In the genomic region with DNA sequence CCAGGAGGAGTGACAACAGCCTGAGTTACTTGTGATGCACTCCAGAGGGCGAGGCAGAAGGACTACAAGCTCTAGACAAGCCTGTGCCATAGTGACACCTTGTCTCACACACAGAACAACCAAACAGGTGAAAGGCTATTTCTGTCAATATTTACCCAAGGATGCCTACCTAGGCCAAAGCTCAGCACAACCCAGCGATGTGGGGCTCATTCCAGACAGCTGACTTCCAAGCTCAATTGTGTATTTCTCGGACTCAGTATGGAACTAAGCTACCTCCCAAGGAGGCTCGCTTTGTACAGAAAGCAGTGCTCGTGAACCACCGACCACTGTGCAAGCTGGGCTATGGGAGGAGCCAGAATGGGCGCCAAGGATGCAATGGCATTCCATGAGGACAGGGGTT, we compare ENCODE assay signal across 22 mouse cellular contexts. TPM values are rescaled to one million over a fixed set of nuclear protein-coding genes. Genes with fewer than 3 reads are reported as not detected.
DNase-seq lines count a peak whose midpoint lies in the region; ATAC-seq and TF ChIP-seq lines count a peak whose summit lies in the region.
"Had no signal": no experiment of that assay in that cellular context is flagged by ENCODE, and none has a peak within 500 bp of the region (broad histone marks: within the 10 kb centered on the region; RNA-seq: fewer than 3 reads in every experiment).

No protein-coding gene starts in this region.

- H3K4me1 ChIP-seq in embryonic facial prominence, embryonic 13.5 days, result no peaks in the 10 kb centered on the region
- H3K4me1 ChIP-seq in embryonic facial prominence, embryonic 10.5 days, result peaks cover 14% of the 10 kb centered on the region
- peaks cover 39% of the 10 kb centered on the region for H3K4me1 ChIP-seq in liver, embryonic 16.5 days (ENCODE audit: control insufficient read depth, low read depth, low read length)
- H3K4me1 ChIP-seq in heart, embryonic 12.5 days (replicated peaks), result 0 out of 2 replicates have a peak, but pooled peaks cover 6% of the 10 kb centered on the region
- H3K4me1 ChIP-seq: limb, embryonic 12.5 days; neural tube, embryonic 12.5 days had no signal

- no peak overlapping the region for H3K4me3 ChIP-seq in embryonic facial prominence, embryonic 13.5 days
- H3K4me3 ChIP-seq in embryonic facial prominence, embryonic 10.5 days, result no peak overlapping the region
- no peak overlapping the region for H3K4me3 ChIP-seq in liver, embryonic 16.5 days (ENCODE audit: low read depth, low read length)
- no peak overlapping the region for H3K4me3 ChIP-seq in heart, embryonic 12.5 days
- H3K4me3 ChIP-seq in layer of hippocampus, adult 2 months, result no peak overlapping the region
- H3K4me3 ChIP-seq: forebrain, embryonic 15.5 days; heart, embryonic 10.5 days; limb, embryonic 12.5 days; neural tube, embryonic 12.5 days; stomach, embryonic 15.5 days had no signal

- 51% methylated on average over 7 of the region's 7 CpGs for WGBS in embryonic facial prominence, embryonic 13.5 days
- WGBS in embryonic facial prominence, embryonic 10.5 days, result 62% methylated on average over 7 of the region's 7 CpGs
- WGBS in liver, embryonic 16.5 days (ENCODE audit: insufficient replicate concordance), result 63% methylated on average over 7 of the region's 7 CpGs
- WGBS in heart, embryonic 12.5 days, result 60% methylated on average over 7 of the region's 7 CpGs

- H3K27me3 ChIP-seq in embryonic facial prominence, embryonic 13.5 days, result no peaks in the 10 kb centered on the region
- H3K27me3 ChIP-seq in embryonic facial prominence, embryonic 10.5 days (replicated peaks; ENCODE audit: low read depth, poor library complexity, severe bottlenecking), result no peaks in the 10 kb centered on the region
- no peaks in the 10 kb centered on the region for H3K27me3 ChIP-seq in liver, embryonic 16.5 days (ENCODE audit: control insufficient read depth, insufficient read depth, low read depth, low read length)
- no peaks in the 10 kb centered on the region for H3K27me3 ChIP-seq in heart, embryonic 12.5 days (replicated peaks)
- H3K27me3 ChIP-seq: forebrain, embryonic 15.5 days; limb, embryonic 12.5 days; neural tube, embryonic 12.5 days; stomach, embryonic 15.5 days had no signal

- intact Hi-C loops in left cerebral cortex, postnatal 4 days (cut with DNase I), result no loop called here
- intact Hi-C loops in left cerebral cortex, postnatal 25 days (cut with DNase I), result no loop called here

- no peaks in the 10 kb centered on the region for H3K9me3 ChIP-seq in embryonic facial prominence, embryonic 13.5 days
- H3K9me3 ChIP-seq in embryonic facial prominence, embryonic 10.5 days, result no peaks in the 10 kb centered on the region
- no peaks in the 10 kb centered on the region for H3K9me3 ChIP-seq in liver, embryonic 16.5 days (replicated peaks; ENCODE audit: control insufficient read depth, low read length)
- no peaks in the 10 kb centered on the region for H3K9me3 ChIP-seq in heart, embryonic 12.5 days (replicated peaks)
- H3K9me3 ChIP-seq: forebrain, embryonic 15.5 days; G1E; heart, embryonic 10.5 days; limb, embryonic 12.5 days; neural tube, embryonic 12.5 days; stomach, embryonic 15.5 days had no signal

- no peak overlapping the region for H3K4me2 ChIP-seq in embryonic facial prominence, embryonic 13.5 days
- 0 out of 2 replicates have a peak overlapping the region, but pooled peaks have one; percentile 5 for H3K4me2 ChIP-seq in liver, embryonic 16.5 days (ENCODE audit: low read depth, low read length)
- no peak overlapping the region for H3K4me2 ChIP-seq in heart, embryonic 12.5 days
- H3K4me2 ChIP-seq: forebrain, embryonic 15.5 days; limb, embryonic 12.5 days; lung, embryonic 14.5 days; neural tube, embryonic 12.5 days; stomach, embryonic 15.5 days had no signal

- no peak for ATAC-seq in embryonic facial prominence, embryonic 13.5 days (ENCODE audit: insufficient number of reproducible peaks, insufficient read depth, low FRiP score, low TSS enrichment, low read depth)
- ATAC-seq in liver, embryonic 16.5 days (ENCODE audit: low read depth), result peak; percentile 14; the same call in 1 of the 2 replicates
- no peak for ATAC-seq in heart, embryonic 12.5 days (ENCODE audit: insufficient number of reproducible peaks, low FRiP score)
- ATAC-seq: CD4-positive, CD25-positive, alpha-beta regulatory T cell, adult 4 months; forebrain, embryonic 15.5 days had no signal

- H3K9ac ChIP-seq in embryonic facial prominence, embryonic 13.5 days, result 0 out of 2 replicates have a peak overlapping the region, but pooled peaks have one; percentile 41
- H3K9ac ChIP-seq in liver, embryonic 16.5 days (ENCODE audit: low read depth, low read length), result no peak overlapping the region
- no peak overlapping the region for H3K9ac ChIP-seq in heart, embryonic 12.5 days
- H3K9ac ChIP-seq: forebrain, embryonic 15.5 days; limb, embryonic 12.5 days; lung, embryonic 14.5 days; neural tube, embryonic 12.5 days; stomach, embryonic 15.5 days had no signal

- H3K36me3 ChIP-seq in embryonic facial prominence, embryonic 13.5 days, result peaks cover 2% of the 10 kb centered on the region; the same call in 1 of the 2 replicates
- H3K36me3 ChIP-seq in embryonic facial prominence, embryonic 10.5 days (replicated peaks), result no peaks in the 10 kb centered on the region
- H3K36me3 ChIP-seq in liver, embryonic 16.5 days (ENCODE audit: control insufficient read depth, insufficient read depth), result no peaks in the 10 kb centered on the region
- 0 out of 2 replicates have a peak, but pooled peaks cover 3% of the 10 kb centered on the region for H3K36me3 ChIP-seq in heart, embryonic 12.5 days
- H3K36me3 ChIP-seq: forebrain, embryonic 15.5 days; limb, embryonic 12.5 days; neural tube, embryonic 12.5 days; stomach, embryonic 15.5 days had no signal

- no peak overlapping the region for H3K27ac ChIP-seq in embryonic facial prominence, embryonic 13.5 days
- H3K27ac ChIP-seq in embryonic facial prominence, embryonic 10.5 days (replicated peaks), result no peak overlapping the region
- H3K27ac ChIP-seq in liver, embryonic 16.5 days (ENCODE audit: low read length), result no peak overlapping the region
- H3K27ac ChIP-seq in heart, embryonic 12.5 days (ENCODE audit: poor library complexity, severe bottlenecking), result no peak overlapping the region
- no peak overlapping the region for H3K27ac ChIP-seq in layer of hippocampus, adult 2 months
- H3K27ac ChIP-seq: forebrain, embryonic 15.5 days; heart, embryonic 10.5 days; limb, embryonic 12.5 days; macrophage; neural tube, embryonic 12.5 days; stomach, embryonic 15.5 days had no signal

- TF ChIP-seq CTCF in layer of hippocampus, adult 2 months (conservative IDR thresholded peaks at IDR 0.05), result no peak

- DNase-seq in embryonic facial prominence, embryonic 10.5 days (ENCODE audit: low spot score), result no peak
- DNase-seq in left cerebral cortex, postnatal 4 days, result peak; percentile 37
- DNase-seq in left cerebral cortex, postnatal 25 days (ENCODE audit: low spot score in 2 of 2), result no peak
- peak; percentile 61 to 80 for DNase-seq in kidney, adult 8-10 months
- no peak for DNase-seq in layer of hippocampus, adult 2 months (ENCODE audit: low spot score in 2 of 2)
- DNase-seq: adrenal gland, postnatal 36 days; embryo, embryonic 11 days; gastrocnemius, postnatal 36 days; lung, embryonic 14.5 days; spleen, adult 18-20 months had no signal

RNA-seq across cellular contexts. Expression of a gene that starts 14.5 kb away (rescaled TPM):
- 4.9 and 5.5 TPM in 2 replicates for polyA plus RNA-seq in embryonic facial prominence, embryonic 13.5 days (2015; fragmentation: Nextera tagmentation; extraction: Ambion mirVana)
- polyA plus RNA-seq in embryonic facial prominence, embryonic 10.5 days (2016; fragmentation: Nextera tagmentation; extraction: Ambion mirVana), result 2.6 and 2.9 TPM in 2 replicates
- total RNA-seq in left cerebral cortex, postnatal 4 days (2021), result 10 to 100 TPM; 20.7 to 24.9 TPM
- total RNA-seq in left cerebral cortex, postnatal 25 days (2021), result 10 to 100 TPM; 33.5 to 36.5 TPM
- polyA plus RNA-seq in liver, embryonic 16.5 days (2015; fragmentation: Nextera tagmentation; extraction: Ambion mirVana), result 8.4 and 12.0 TPM in 2 replicates
- polyA plus RNA-seq in heart, embryonic 12.5 days (2016; fragmentation: Nextera tagmentation; extraction: Ambion mirVana), result 8.5 and 9.7 TPM in 2 replicates
- total RNA-seq in layer of hippocampus, adult 2 months (2021), result 10 to 100 TPM; 43.9 to 44.0 TPM

RNA-seq across cellular contexts. Expression of a gene that starts 25.4 kb away (rescaled TPM):
- polyA plus RNA-seq in embryonic facial prominence, embryonic 13.5 days (2015; fragmentation: Nextera tagmentation; extraction: Ambion mirVana), result 68.5 and 70.5 TPM in 2 replicates
- 66.1 and 72.1 TPM in 2 replicates for polyA plus RNA-seq in embryonic facial prominence, embryonic 10.5 days (2016; fragmentation: Nextera tagmentation; extraction: Ambion mirVana)
- total RNA-seq in left cerebral cortex, postnatal 4 days (2021), result 10 to 100 TPM; 48.3 to 56.0 TPM
- 10 to 100 TPM; 44.1 to 50.8 TPM for total RNA-seq in left cerebral cortex, postnatal 25 days (2021)
- polyA plus RNA-seq in liver, embryonic 16.5 days (2015; fragmentation: Nextera tagmentation; extraction: Ambion mirVana), result 26.8 and 28.4 TPM in 2 replicates
- 98.0 and 100 TPM in 2 replicates for polyA plus RNA-seq in heart, embryonic 12.5 days (2016; fragmentation: Nextera tagmentation; extraction: Ambion mirVana)
- 10 to 100 TPM; 46.4 to 59.0 TPM for total RNA-seq in layer of hippocampus, adult 2 months (2021)

RNA-seq across cellular contexts. Expression of a gene that starts 36.4 kb away (rescaled TPM):
- 39.7 and 43.3 TPM in 2 replicates for polyA plus RNA-seq in embryonic facial prominence, embryonic 13.5 days (2015; fragmentation: Nextera tagmentation; extraction: Ambion mirVana)
- 47.0 and 50.8 TPM in 2 replicates for polyA plus RNA-seq in embryonic facial prominence, embryonic 10.5 days (2016; fragmentation: Nextera tagmentation; extraction: Ambion mirVana)
- 100 to 1,000 TPM; 160 to 169 TPM for total RNA-seq in left cerebral cortex, postnatal 4 days (2021)
- 100 to 1,000 TPM; 118 to 122 TPM for total RNA-seq in left cerebral cortex, postnatal 25 days (2021)
- 10.8 and 11.9 TPM in 2 replicates for polyA plus RNA-seq in liver, embryonic 16.5 days (2015; fragmentation: Nextera tagmentation; extraction: Ambion mirVana)
- 33.8 and 36.0 TPM in 2 replicates for polyA plus RNA-seq in heart, embryonic 12.5 days (2016; fragmentation: Nextera tagmentation; extraction: Ambion mirVana)
- 100 to 1,000 TPM; 130 to 131 TPM for total RNA-seq in layer of hippocampus, adult 2 months (2021)

RNA-seq across cellular contexts. Expression of a gene that starts 36.7 kb away (rescaled TPM):
- polyA plus RNA-seq in embryonic facial prominence, embryonic 13.5 days (2015; fragmentation: Nextera tagmentation; extraction: Ambion mirVana), result 24.8 and 25.9 TPM in 2 replicates
- 30.8 and 31.9 TPM in 2 replicates for polyA plus RNA-seq in embryonic facial prominence, embryonic 10.5 days (2016; fragmentation: Nextera tagmentation; extraction: Ambion mirVana)
- 100 to 1,000 TPM; 111 to 122 TPM for total RNA-seq in left cerebral cortex, postnatal 4 days (2021)
- total RNA-seq in left cerebral cortex, postnatal 25 days (2021), result 10 to 100 TPM; 41.7 to 46.3 TPM
- polyA plus RNA-seq in liver, embryonic 16.5 days (2015; fragmentation: Nextera tagmentation; extraction: Ambion mirVana), result 12.1 and 12.7 TPM in 2 replicates
- 22.6 and 23.4 TPM in 2 replicates for polyA plus RNA-seq in heart, embryonic 12.5 days (2016; fragmentation: Nextera tagmentation; extraction: Ambion mirVana)
- total RNA-seq in layer of hippocampus, adult 2 months (2021), result 10 to 100 TPM; 45.6 to 47.1 TPM

RNA-seq across cellular contexts. Expression of a gene that starts 58.1 kb away (rescaled TPM):
- polyA plus RNA-seq in embryonic facial prominence, embryonic 13.5 days (2015; fragmentation: Nextera tagmentation; extraction: Ambion mirVana), result 2.0 and 4.2 TPM in 2 replicates
- 0.69 and 0.70 TPM in 2 replicates for polyA plus RNA-seq in embryonic facial prominence, embryonic 10.5 days (2016; fragmentation: Nextera tagmentation; extraction: Ambion mirVana)
- total RNA-seq in left cerebral cortex, postnatal 4 days (2021), result under 1 TPM; 0.72 to 0.94 TPM
- under 1 TPM in 1 of 2 experiments, not detected in 1; 0.57 TPM for total RNA-seq in left cerebral cortex, postnatal 25 days (2021)
- not detected in 2 replicates for polyA plus RNA-seq in liver, embryonic 16.5 days (2015; fragmentation: Nextera tagmentation; extraction: Ambion mirVana)
- polyA plus RNA-seq in heart, embryonic 12.5 days (2016; fragmentation: Nextera tagmentation; extraction: Ambion mirVana), result not detected in 2 replicates
- under 1 TPM; 0.37 to 0.41 TPM for total RNA-seq in layer of hippocampus, adult 2 months (2021)
- total RNA-seq: left cerebral cortex, adult 18-20 months had no signal
- polyA plus RNA-seq: macrophage had no signal

Comparison
In these comparisons a context has a peak if more than half of its experiments do, and no peak if none do; other contexts are left out.
1. DNase-seq: peak in left cerebral cortex, postnatal 4 days (single experiment) and kidney, adult 8-10 months (2 of 2); none in embryonic facial prominence, embryonic 10.5 days (single experiment), left cerebral cortex, postnatal 25 days (0 of 2) and layer of hippocampus, adult 2 months (0 of 2).